Mouse (Mus musculus) left cerebral cortex, adult 2 months (tissue): Measurements from ENCODE around the gene Map3k5. TPM values are rescaled to one million over a fixed set of nuclear protein-coding genes. Genes with fewer than 3 reads are reported as not detected.
"Not testable (repeated sequence)": the region's sequence is repeated elsewhere in the genome, so short reads cannot be mapped to it uniquely, and the experiment has no call there.

Experiments used
- DNase-seq, 2 experiments: peaks; one replicate each; pipeline ENCODE4 v3.0.0; 2021 to 2022; ENCODE audit warnings: low spot score in 2 of 2, mixed read lengths in 1 of 2; ENCODE audit errors: extremely low spot score in 1 of 2
- H3K27ac ChIP-seq: fragments of 200-600 bp; 2 replicates; pipeline ENCODE4 v1.8.1; 2022
- H3K4me3 ChIP-seq: fragments of 200-600 bp; 2 replicates; pipeline ENCODE4 v1.8.1; 2022
- CTCF ChIP-seq: fragments of 200-600 bp; IDR thresholded peaks from 2 replicates; pipeline ENCODE4 v1.8.1; 2022; ENCODE audit warnings: antibody characterized with exemption, mild to moderate bottlenecking, moderate library complexity
- intact Hi-C: fragments of 180-260 bp; cut with DNase I; formaldehyde crosslinking; loops from one replicate; pipeline ENCODE4 v1.15.1; 2025
- total RNA-seq, 2 experiments: library from RNA; stranded (reverse); gene quantifications; 2 replicates each; pipeline ENCODE4 v1.2.3; 2021

Map3k5 gene
- total RNA-seq, 2 experiments from 2014 or later = 48.4 to 52.7 TPM

- H3K4me3 ChIP-seq = no peak overlapping the region
- intact Hi-C loops = no loop called here
- H3K27ac ChIP-seq = no peak overlapping the region
- TF ChIP-seq CTCF = no peak
- DNase-seq = no peak
Observed at GRCm38 (mm10) chr10:19949106-19949505, 14.8 kb downstream of the Map3k5 start.

- TF ChIP-seq CTCF = no peak
- Histone ChIP-seq H3K4me3 (no peak overlapping the region), H3K27ac (no peak overlapping the region)
- intact Hi-C loops = no loop called here
- DNase-seq = no peak
Observed at GRCm38 (mm10) chr10:19953032-19953761, 18.9 kb downstream of the Map3k5 start.

GRCm38 (mm10) chr10:19954572-19954971, 20.3 kb downstream of the Map3k5 start:
- intact Hi-C loops = no loop called here
- TF ChIP-seq CTCF = no peak
- H3K27ac ChIP-seq = no peak overlapping the region
- no peak overlapping the region for H3K4me3 ChIP-seq
- no peak for DNase-seq

- TF ChIP-seq CTCF = no peak
- intact Hi-C loops = no loop called here
- Histone ChIP-seq H3K4me3 (no peak overlapping the region), H3K27ac (no peak overlapping the region)
- DNase-seq = no peak
Observed at GRCm38 (mm10) chr10:19955817-19956216, 21.5 kb downstream of the Map3k5 start.

- no peak for TF ChIP-seq CTCF
- intact Hi-C loops = no loop called here
- Histone ChIP-seq H3K4me3 (no peak overlapping the region), H3K27ac (no peak overlapping the region)
- no peak for DNase-seq
Observed at GRCm38 (mm10) chr10:19956745-19957144, 22.5 kb downstream of the Map3k5 start.

GRCm38 (mm10) chr10:19960831-19961380, 26.6 kb downstream of the Map3k5 start:
- intact Hi-C loops = no loop called here
- Histone ChIP-seq H3K27ac (no peak overlapping the region), H3K4me3 (no peak overlapping the region)
- DNase-seq = no peak
- no peak for TF ChIP-seq CTCF

- Histone ChIP-seq H3K27ac (no peak overlapping the region), H3K4me3 (no peak overlapping the region)
- DNase-seq = no peak
- intact Hi-C loops = no loop called here
- no peak for TF ChIP-seq CTCF
Observed at GRCm38 (mm10) chr10:19962746-19963145, 28.5 kb downstream of the Map3k5 start.

- no peak for DNase-seq
- intact Hi-C loops = no loop called here
- TF ChIP-seq CTCF = no peak
- no peak overlapping the region for H3K27ac ChIP-seq
- H3K4me3 ChIP-seq = no peak overlapping the region
Observed at GRCm38 (mm10) chr10:19963206-19963605, 28.9 kb downstream of the Map3k5 start.

- Histone ChIP-seq H3K27ac (no peak overlapping the region), H3K4me3 (no peak overlapping the region)
- TF ChIP-seq CTCF = no peak
- no peak for DNase-seq
- intact Hi-C loops = no loop called here
Observed at GRCm38 (mm10) chr10:19964105-19964504, 29.8 kb downstream of the Map3k5 start.

GRCm38 (mm10) chr10:19966597-19966996, 32.3 kb downstream of the Map3k5 start:
- Histone ChIP-seq H3K4me3 (no peak overlapping the region), H3K27ac (no peak overlapping the region)
- TF ChIP-seq CTCF = no peak
- intact Hi-C loops = no loop called here
- no peak for DNase-seq

GRCm38 (mm10) chr10:19968445-19968844, 34.2 kb downstream of the Map3k5 start:
- no peak for DNase-seq
- intact Hi-C loops = no loop called here
- no peak overlapping the region for H3K27ac ChIP-seq
- H3K4me3 ChIP-seq = no peak overlapping the region
- TF ChIP-seq CTCF = no peak

- Histone ChIP-seq H3K27ac (no peak overlapping the region), H3K4me3 (no peak overlapping the region)
- intact Hi-C loops = no loop called here
- DNase-seq = no peak
- no peak for TF ChIP-seq CTCF
Observed at GRCm38 (mm10) chr10:19969831-19970460, 35.7 kb downstream of the Map3k5 start.

- H3K27ac ChIP-seq, intact Hi-C loops, DNase-seq, H3K4me3 ChIP-seq: not testable (repeated sequence)
Observed at GRCm38 (mm10) chr10:19971491-19971890, 37.2 kb downstream of the Map3k5 start.
